Mouse (Mus musculus) thymus, postnatal 10 days (tissue): Measurements from ENCODE around the gene Fam131a.

Experiments
- DNase-seq, 2 experiments: peaks; one replicate each; pipeline ENCODE4 v3.0.0; 2021; ENCODE audit warnings: low spot score in 2 of 2

The Fam131a gene

DNA sequence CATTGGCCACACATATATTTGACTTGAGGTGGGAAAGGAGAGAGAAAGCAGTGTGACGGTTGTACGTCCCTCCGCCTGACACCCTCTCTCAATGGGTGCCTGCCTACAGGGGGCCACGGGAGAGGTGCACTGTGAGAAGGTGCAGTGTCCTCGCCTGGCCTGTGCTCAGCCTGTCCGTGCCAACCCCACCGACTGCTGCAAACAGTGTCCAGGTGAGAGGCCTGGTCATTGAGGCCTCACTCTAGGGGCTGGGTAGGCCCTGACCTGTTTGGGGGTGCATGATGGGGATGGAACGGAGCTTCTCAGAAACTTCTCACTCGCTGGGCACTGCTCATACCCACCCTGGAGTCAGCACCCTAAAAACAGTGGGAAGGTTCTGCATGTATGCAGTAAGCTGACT is 46.8 kb downstream of the Fam131a start:
- DNase-seq = no peak

DNA sequence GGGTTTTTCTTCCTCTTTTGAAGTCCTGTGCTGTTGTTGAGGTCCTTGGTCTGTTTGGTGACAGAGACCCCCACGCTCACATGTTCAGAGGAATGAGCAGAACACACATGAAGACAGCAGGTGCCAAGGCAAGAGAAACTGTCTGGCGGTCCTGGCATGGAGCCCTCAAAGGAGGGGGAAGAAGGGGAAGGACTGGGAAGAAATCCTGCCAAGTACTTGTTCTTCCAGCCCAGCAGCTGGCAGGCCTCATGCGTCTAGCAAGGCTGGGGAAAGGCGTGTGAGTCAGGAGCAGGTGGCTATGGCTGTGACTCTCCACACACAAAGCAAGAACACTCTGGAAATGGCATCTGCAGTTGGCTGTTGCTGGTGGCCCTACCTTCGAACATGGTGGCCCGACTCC is 53.6 kb downstream of the Fam131a start:
- no peak for DNase-seq

DNA sequence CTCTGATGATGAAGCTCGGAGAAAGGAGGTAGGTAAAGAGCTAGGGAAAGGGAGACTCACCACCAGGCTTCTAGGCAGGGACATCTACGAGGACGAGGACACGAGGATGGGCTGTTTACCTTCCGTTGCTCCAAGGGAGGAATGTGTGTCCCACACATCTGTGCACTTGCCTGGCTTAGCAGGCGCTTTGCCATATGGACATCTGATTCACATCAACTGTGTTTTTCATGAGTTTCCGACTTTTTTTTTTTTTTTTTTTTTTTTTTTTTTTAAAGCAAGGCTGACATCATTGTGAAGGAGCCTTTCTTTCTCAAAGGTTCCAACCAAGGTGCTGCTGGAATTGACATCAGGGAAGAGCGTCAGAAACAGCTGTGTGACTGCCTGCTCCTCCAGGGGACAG is 57.5 kb downstream of the Fam131a start:
- no peak for DNase-seq
